Mouse (Mus musculus) forebrain, embryonic 11.5 days (tissue): ENCODE measurements around the gene Gm44965. TPM values are rescaled to one million over a fixed set of nuclear protein-coding genes. Genes with fewer than 3 reads are reported as not detected.

ENCODE experiments used
- ATAC-seq: fragments of 200-750 bp; cut with Nextera tagmentation; replicated peaks from 2 replicates; pipeline ENCODE4 v1.8.0; 2017; ENCODE audit warnings: moderate TSS enrichment; ENCODE audit not compliant: low FRiP score
- DNase-seq: peaks from one replicate; pipeline ENCODE4 v3.0.0-alpha.2; 2017; ENCODE audit warnings: low spot score
- H3K27ac ChIP-seq: fragments of 300-500 bp; sonication (generic); 2 replicates; pipeline ENCODE4 v1.5.1; 2014; ENCODE audit warnings: low read depth, low read length
- H3K27me3 ChIP-seq: fragments of 300-500 bp; sonication (generic); 2 replicates; pipeline ENCODE4 v1.6.1; 2014; ENCODE audit warnings: mild to moderate bottlenecking, low read length, mixed read lengths; ENCODE audit not compliant: control insufficient read depth, insufficient read depth
- H3K36me3 ChIP-seq: fragments of 300-500 bp; sonication (generic); 2 replicates; pipeline ENCODE4 v1.6.1; 2014; ENCODE audit warnings: mild to moderate bottlenecking, low read length, moderate library complexity, mixed read lengths; ENCODE audit not compliant: control insufficient read depth, insufficient read depth
- H3K4me1 ChIP-seq: fragments of 300-500 bp; sonication (generic); replicated peaks from 2 replicates; pipeline ENCODE4 v1.6.1; 2014; ENCODE audit warnings: low read length, mixed read lengths; ENCODE audit not compliant: control insufficient read depth, insufficient read depth
- H3K4me2 ChIP-seq: fragments of 300-500 bp; sonication (generic); 2 replicates; pipeline ENCODE4 v1.6.1; 2014; ENCODE audit warnings: low read depth, mild to moderate bottlenecking, low read length, moderate library complexity, mixed read lengths; ENCODE audit not compliant: severe bottlenecking
- H3K4me3 ChIP-seq: fragments of 300-500 bp; sonication (generic); 2 replicates; pipeline ENCODE4 v1.5.1; 2014; ENCODE audit warnings: low read depth, low read length
- H3K9ac ChIP-seq: fragments of 300-500 bp; sonication (generic); 2 replicates; pipeline ENCODE4 v1.6.1; 2014; ENCODE audit warnings: low read length
- H3K9me3 ChIP-seq: fragments of 300-500 bp; sonication (generic); 2 replicates; pipeline ENCODE4 v1.6.1; 2016; ENCODE audit warnings: low read length, mixed read lengths; ENCODE audit not compliant: control insufficient read depth
- WGBS: fragments of 180-500 bp; shearing (Covaris S2); extraction: QIAGEN DNeasy Blood & Tissue Kit; methylation state at CpG from one replicate; pipeline ENCODE4 v1.1.7; 2014; 5-methylcytosine and 5-hydroxymethylcytosine counted together
- polyA plus RNA-seq: library from polyadenylated mRNA; unstranded; fragments of >200 nt; fragmentation: Nextera tagmentation; extraction: Ambion mirVana; gene quantifications from 2 replicates; pipeline ENCODE4 v1.2.1, GENCODE M21; 2014

The Gm44965 gene
- 0.67 TPM in 1 of 2 replicates, not detected in the other for polyA plus RNA-seq

GRCm38 (mm10) chr6:48593158-48594042 is at the start of gene Gm44965, which contains the start of gene Repin1:
Gene Gm44965, plus strand, starts transcription at chr6:48593941.
Gene Repin1, plus strand, starts transcription at chr6:48593883.
- H3K9ac ChIP-seq: peak within 1 kb of the TSS; percentile 93
- DNase-seq (peak; percentile 96), ATAC-seq (peak; percentile 93)
- peaks cover 6% of the 10 kb centered on the region; the same call in 1 of the 2 replicates for H3K4me1 ChIP-seq
- H3K27ac ChIP-seq: peak within 1 kb of the TSS; percentile 82
- peaks cover 11% of the 10 kb centered on the region for H3K9me3 ChIP-seq
- peaks cover 24% of the 10 kb centered on the region for H3K36me3 ChIP-seq
- no peaks in the 10 kb centered on the region for H3K27me3 ChIP-seq
- peak within 1 kb of the TSS; percentile 65 for H3K4me2 ChIP-seq
- WGBS: 4% methylated on average over 45 of the region's 45 CpGs
- H3K4me3 ChIP-seq: peak within 1 kb of the TSS; percentile 84

- Histone ChIP-seq H3K27ac (no peak overlapping the region), H3K4me2 (no peak overlapping the region), H3K36me3 (no peaks in the 10 kb centered on the region), H3K4me1 (no peaks in the 10 kb centered on the region), H3K4me3 (no peak overlapping the region), H3K9ac (no peak overlapping the region), H3K27me3 (no peaks in the 10 kb centered on the region), H3K9me3 (no peaks in the 10 kb centered on the region)
- DNase-seq: no peak
- ATAC-seq: no peak
- WGBS: 83% methylated on average over 5 of the region's 5 CpGs
Observed at GRCm38 (mm10) chr6:48545251-48545650, 48.5 kb upstream of the Gm44965 start.

- Histone ChIP-seq H3K4me1 (no peaks in the 10 kb centered on the region), H3K27me3 (no peaks in the 10 kb centered on the region), H3K36me3 (no peaks in the 10 kb centered on the region), H3K9ac (no peak overlapping the region), H3K9me3 (no peaks in the 10 kb centered on the region), H3K4me3 (no peak overlapping the region), H3K4me2 (no peak overlapping the region), H3K27ac (no peak overlapping the region)
- DNase-seq (peak; percentile 57), ATAC-seq (no peak)
- WGBS: 61% methylated on average over 1 of the region's 1 CpGs
Observed at GRCm38 (mm10) chr6:48546271-48546670, 47.5 kb upstream of the Gm44965 start.

- DNase-seq (no peak), ATAC-seq (no peak)
- no peak overlapping the region for H3K4me2 ChIP-seq
- no peaks in the 10 kb centered on the region for H3K27me3 ChIP-seq
- no peaks in the 10 kb centered on the region for H3K9me3 ChIP-seq
- no peak overlapping the region for H3K27ac ChIP-seq
- 80% methylated on average over 4 of the region's 4 CpGs for WGBS
- no peaks in the 10 kb centered on the region for H3K36me3 ChIP-seq
- no peaks in the 10 kb centered on the region for H3K4me1 ChIP-seq
- H3K4me3 ChIP-seq: no peak overlapping the region
- H3K9ac ChIP-seq: no peak overlapping the region
Observed at GRCm38 (mm10) chr6:48546858-48547257, 46.9 kb upstream of the Gm44965 start.

GRCm38 (mm10) chr6:48548314-48548713 is 45.4 kb upstream of the Gm44965 start:
- no peak overlapping the region for H3K4me2 ChIP-seq
- H3K9ac ChIP-seq: no peak overlapping the region
- no peak overlapping the region for H3K27ac ChIP-seq
- no peak overlapping the region for H3K4me3 ChIP-seq
- no peak for ATAC-seq
- no peaks in the 10 kb centered on the region for H3K36me3 ChIP-seq
- no peak for DNase-seq
- H3K27me3 ChIP-seq: no peaks in the 10 kb centered on the region
- H3K9me3 ChIP-seq: no peaks in the 10 kb centered on the region
- H3K4me1 ChIP-seq: no peaks in the 10 kb centered on the region
- 85% methylated on average over 6 of the region's 6 CpGs for WGBS

GRCm38 (mm10) chr6:48552918-48553317 is 40.8 kb upstream of the Gm44965 start:
- peaks cover 4% of the 10 kb centered on the region; the same call in 1 of the 2 replicates for H3K4me1 ChIP-seq
- 69% methylated on average over 4 of the region's 4 CpGs for WGBS
- H3K9ac ChIP-seq: no peak overlapping the region
- no peaks in the 10 kb centered on the region for H3K9me3 ChIP-seq
- ATAC-seq: no peak
- no peak overlapping the region for H3K27ac ChIP-seq
- H3K36me3 ChIP-seq: no peaks in the 10 kb centered on the region
- H3K4me2 ChIP-seq: no peak overlapping the region
- H3K4me3 ChIP-seq: no peak overlapping the region
- peak; percentile 51 for DNase-seq
- H3K27me3 ChIP-seq: no peaks in the 10 kb centered on the region

GRCm38 (mm10) chr6:48553819-48554218 is 39.9 kb upstream of the Gm44965 start:
- Histone ChIP-seq H3K27me3 (no peaks in the 10 kb centered on the region), H3K36me3 (no peaks in the 10 kb centered on the region), H3K4me3 (peak overlapping the region; percentile 40), H3K4me2 (peak overlapping the region; percentile 85), H3K27ac (peak overlapping the region; percentile 92), H3K4me1 (peaks cover 4% of the 10 kb centered on the region; the same call in 1 of the 2 replicates), H3K9ac (peak overlapping the region; percentile 81), H3K9me3 (no peaks in the 10 kb centered on the region)
- no peak for DNase-seq
- ATAC-seq: 0 out of 2 replicates have a peak, but pooled peaks have one; percentile 8
- 82% methylated on average over 4 of the region's 4 CpGs for WGBS

- no peaks in the 10 kb centered on the region for H3K9me3 ChIP-seq
- peaks cover 4% of the 10 kb centered on the region; the same call in 1 of the 2 replicates for H3K4me1 ChIP-seq
- peak; percentile 94 for DNase-seq
- peak within 1 kb of the TSS; percentile 85 for H3K4me2 ChIP-seq
- peak within 1 kb of the TSS; percentile 40 for H3K4me3 ChIP-seq
- under 1% methylated on average over 39 of the region's 39 CpGs for WGBS
- ATAC-seq: peak; percentile 89
- H3K27me3 ChIP-seq: no peaks in the 10 kb centered on the region
- H3K27ac ChIP-seq: peak within 1 kb of the TSS; percentile 92
- H3K36me3 ChIP-seq: no peaks in the 10 kb centered on the region
- peak within 1 kb of the TSS; percentile 81 for H3K9ac ChIP-seq
Observed at GRCm38 (mm10) chr6:48554280-48555103, 39.2 kb upstream of the Gm44965 start, which contains the start of gene Lrrc61. Gene Lrrc61, plus strand, starts transcription at chr6:48554796.
